ENCODE assay signal across 15 mouse cellular contexts in genomic region chr15:61361254-61361653, GRCm38 (mm10).
"Had no signal": no experiment of that assay in that cellular context is flagged by ENCODE, and none has a peak within 500 bp of the region (broad histone marks: within the 10 kb centered on the region; RNA-seq: fewer than 3 reads in every experiment).

No protein-coding gene starts in this region.

- H3K4me2 ChIP-seq: liver, embryonic 13.5 days; lung, embryonic 15.5 days; midbrain, embryonic 12.5 days; midbrain, embryonic 15.5 days; neural tube, embryonic 12.5 days had no signal

- ATAC-seq: intestine, postnatal 0 days; midbrain, embryonic 15.5 days had no signal

- DNase-seq: kidney, adult 9 months; kidney, postnatal 10 days; kidney, postnatal 36 days; layer of hippocampus, postnatal 36 days; liver, embryonic 13.5 days; thymus, adult 2 months; thymus, postnatal 14 days; thymus, postnatal 4 days had no signal

- H3K36me3 ChIP-seq: liver, embryonic 13.5 days; lung, embryonic 15.5 days; midbrain, embryonic 12.5 days; midbrain, embryonic 15.5 days; neural tube, embryonic 12.5 days had no signal

- H3K27me3 ChIP-seq: liver, embryonic 13.5 days; lung, embryonic 15.5 days; midbrain, embryonic 12.5 days; midbrain, embryonic 15.5 days; neural tube, embryonic 12.5 days had no signal

- H3K4me3 ChIP-seq: left cerebral cortex, adult 2 months; liver, embryonic 13.5 days; lung, embryonic 15.5 days; midbrain, embryonic 12.5 days; midbrain, embryonic 15.5 days; neural tube, embryonic 12.5 days had no signal

- H3K27ac ChIP-seq: left cerebral cortex, adult 2 months; liver, embryonic 13.5 days; lung, embryonic 15.5 days; midbrain, embryonic 12.5 days; midbrain, embryonic 15.5 days; neural tube, embryonic 12.5 days; stomach, postnatal 0 days had no signal

- H3K4me1 ChIP-seq: liver, embryonic 13.5 days; midbrain, embryonic 12.5 days; midbrain, embryonic 15.5 days; neural tube, embryonic 12.5 days had no signal

- H3K9me3 ChIP-seq: liver, embryonic 13.5 days; lung, embryonic 15.5 days; midbrain, embryonic 12.5 days; midbrain, embryonic 15.5 days; neural tube, embryonic 12.5 days had no signal

- H3K9ac ChIP-seq: liver, embryonic 13.5 days; lung, embryonic 15.5 days; midbrain, embryonic 12.5 days; midbrain, embryonic 15.5 days; neural tube, embryonic 12.5 days had no signal
